Mouse (Mus musculus): ENCODE results near the gene Ror1.

The Ror1 gene

DNA sequence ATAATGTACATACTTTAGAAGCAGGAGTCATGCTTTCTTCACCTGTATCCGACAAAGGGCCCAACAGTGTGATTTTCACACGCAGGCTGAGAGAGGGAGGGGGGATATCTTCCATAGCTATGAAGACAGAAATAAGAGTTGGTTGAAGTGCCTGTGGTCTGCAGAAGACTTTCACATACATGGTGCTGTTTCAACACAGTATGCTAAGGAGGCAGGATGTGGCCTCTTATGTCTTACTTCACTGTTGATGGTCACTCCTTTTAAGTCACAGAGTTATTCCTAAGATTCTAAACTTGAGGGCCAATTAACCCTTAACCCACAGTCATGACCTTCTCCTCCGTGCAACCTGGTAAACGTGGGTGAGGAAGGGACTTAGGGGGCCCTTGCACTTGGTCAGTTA is 286.2 kb downstream of the Ror1 start:
- no peak for DNase-seq (ENCODE audit: low spot score in 2 of 2)

DNA sequence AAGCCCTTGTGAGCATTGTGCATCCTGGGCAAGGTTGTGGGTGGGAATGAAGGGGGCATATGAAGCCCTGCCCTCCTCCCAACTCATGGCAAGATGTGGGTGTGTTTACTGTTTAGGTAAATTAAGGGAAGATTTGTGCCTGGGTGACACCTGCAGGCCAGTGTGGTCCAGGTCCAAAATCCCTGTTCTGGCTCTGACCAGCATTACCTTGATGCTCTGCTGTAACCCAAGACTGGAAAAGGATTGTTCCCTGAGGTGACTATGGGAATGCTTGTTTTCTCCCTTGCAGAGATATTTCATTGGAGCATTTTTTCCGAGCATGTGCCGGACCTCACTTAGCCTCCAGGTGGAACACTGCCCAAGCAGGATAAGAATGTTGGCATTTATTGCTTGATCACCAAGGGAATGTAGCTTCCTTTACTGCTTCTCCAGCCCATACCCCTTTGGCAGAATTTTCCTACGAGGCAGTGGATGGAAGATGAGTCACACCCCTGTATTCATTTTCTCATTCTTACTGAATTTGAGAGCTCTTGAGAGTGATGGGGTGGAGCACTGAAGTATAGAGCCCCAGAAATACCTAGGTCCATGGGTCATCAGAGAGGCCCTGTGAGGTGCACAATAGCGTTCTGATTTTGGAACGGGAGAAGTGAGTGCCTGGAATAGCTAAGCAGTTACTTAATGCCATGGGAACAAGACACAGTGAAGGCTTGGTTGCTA is 290.8 kb downstream of the Ror1 start:
- no peak for DNase-seq (ENCODE audit: low spot score in 2 of 2)

DNA sequence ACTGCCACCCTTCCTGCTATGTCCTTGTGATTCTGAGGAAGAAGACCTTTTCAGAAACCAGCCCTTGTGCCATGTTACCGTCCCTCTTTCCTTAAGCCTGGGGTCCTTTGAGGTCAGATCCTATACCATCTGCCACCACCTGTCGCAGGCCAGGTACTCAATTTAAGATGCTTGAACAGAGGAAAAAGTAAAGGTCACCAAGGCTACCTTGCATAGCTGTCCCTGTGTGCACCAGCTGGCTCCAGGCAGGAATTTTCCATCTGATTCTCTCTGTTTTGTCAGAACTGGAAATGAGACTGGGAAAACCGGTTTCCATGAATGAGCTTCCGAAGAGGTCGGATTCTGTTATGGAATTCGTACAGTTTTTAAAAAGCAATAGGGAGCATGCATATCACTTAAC is 294.8 kb downstream of the Ror1 start:
- DNase-seq (ENCODE audit: low spot score in 2 of 2), result no peak

DNA sequence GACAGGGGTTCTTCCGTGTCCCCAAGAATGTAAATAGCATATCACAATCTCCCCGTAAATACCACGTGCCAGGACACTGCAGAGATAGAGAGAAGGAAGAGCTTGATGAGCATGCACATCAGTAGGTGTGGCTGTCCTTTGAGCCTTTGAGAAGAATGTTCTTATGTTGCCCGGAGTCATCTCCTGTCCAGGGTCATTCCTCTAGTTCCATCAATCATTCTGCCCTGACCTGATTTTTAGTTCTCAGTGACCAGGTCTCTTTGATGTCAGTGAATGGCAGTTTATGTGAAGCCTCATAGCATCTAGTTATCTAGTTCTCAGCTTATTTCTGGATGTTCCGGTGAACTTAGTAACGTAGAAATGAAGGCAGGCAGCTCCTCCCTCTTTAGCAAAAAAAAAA is 295.4 kb downstream of the Ror1 start:
- no peak for DNase-seq (ENCODE audit: low spot score in 2 of 2)

DNA sequence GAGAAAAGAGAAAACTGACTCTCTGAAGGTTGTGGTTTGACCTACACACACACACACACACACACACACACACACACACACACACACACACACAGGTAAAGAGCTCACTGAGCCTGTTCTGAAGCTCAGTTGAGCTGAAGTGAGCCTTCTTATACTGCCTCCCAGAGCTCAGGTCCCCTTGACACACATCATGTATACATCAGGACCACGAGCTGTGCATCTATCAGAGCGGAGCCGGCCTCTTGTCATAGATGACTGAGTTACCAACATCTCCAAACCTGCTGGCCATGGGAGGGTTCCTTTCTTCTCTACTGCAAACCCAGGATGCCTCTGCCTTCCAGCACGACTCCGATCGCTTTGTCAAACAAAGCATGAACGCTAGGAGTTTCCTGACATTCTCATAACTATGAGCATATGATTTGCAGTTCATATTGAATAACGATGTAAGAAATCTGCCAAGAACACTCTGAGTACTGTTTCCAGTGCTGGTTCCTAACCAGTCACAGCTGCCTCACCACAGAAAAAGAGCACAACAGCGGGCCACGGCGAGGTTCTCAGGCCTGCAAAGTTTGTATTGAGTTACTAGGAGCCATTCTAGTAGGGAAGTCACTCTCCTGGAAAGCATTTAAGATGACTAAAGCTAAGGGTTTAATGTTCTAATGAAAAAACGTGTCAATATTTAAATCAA is 297.9 kb downstream of the Ror1 start:
- DNase-seq (ENCODE audit: low spot score in 2 of 2), result no peak

DNA sequence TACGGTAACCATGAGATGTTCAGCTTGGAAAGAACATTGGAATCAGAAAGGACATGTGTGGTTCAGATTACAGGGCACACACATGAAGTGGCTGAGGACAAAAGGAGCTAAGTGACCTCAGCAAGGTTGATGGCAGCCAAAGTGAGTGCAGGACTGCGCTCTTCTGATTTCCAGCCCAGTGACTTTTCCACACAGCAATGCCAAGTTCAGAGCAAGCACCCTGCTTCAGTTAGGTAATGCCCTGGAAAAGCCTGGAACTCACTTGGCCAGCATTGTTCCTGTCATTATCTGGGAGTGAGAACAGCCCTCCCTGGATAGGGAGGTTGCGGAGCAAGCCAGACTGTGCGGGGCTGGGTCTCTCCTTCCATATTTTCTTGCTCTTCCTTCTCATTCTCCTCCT is 299.8 kb downstream of the Ror1 start:
- no peak for DNase-seq (ENCODE audit: low spot score in 2 of 2)

DNA sequence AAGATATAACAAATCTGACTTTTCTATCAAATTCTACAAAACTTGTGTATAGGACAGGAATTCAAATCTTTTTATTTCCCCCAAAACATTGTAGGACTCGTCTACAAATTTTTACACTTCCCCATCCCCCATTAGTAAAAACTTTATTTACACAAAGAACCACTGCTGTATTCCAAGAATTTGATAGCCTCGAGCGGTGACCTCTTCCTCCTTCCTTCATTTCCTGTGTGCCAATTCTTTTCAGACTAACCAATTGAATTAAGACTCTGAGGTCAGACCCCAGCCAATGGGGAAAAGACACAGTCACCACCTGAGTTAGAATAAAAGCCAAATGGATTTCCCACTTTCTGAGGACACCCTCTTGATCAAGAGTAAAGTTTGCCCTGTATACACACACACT is 302.5 kb downstream of the Ror1 start:
- no peak for DNase-seq (ENCODE audit: low spot score in 2 of 2)

DNA sequence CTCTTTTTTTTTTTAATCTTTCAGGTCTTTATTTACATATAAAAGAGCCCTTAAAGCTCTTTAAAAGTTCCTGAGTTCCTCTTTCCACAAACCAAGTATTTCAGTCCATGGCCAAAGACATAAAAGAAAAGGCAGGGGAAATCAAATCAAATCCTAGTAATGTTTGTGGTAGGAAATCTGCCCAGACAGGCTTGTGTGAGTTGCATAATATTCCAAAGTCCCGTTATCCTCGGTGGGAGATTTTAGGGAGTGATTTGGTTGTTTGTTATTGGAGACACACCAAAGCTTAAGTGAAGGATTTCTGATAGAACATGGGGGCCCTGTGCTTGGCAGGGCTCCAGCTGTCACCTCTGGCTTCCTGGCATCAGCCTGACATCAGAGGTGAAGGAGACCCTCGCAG is 305.5 kb downstream of the Ror1 start:
- no peak for DNase-seq (ENCODE audit: low spot score in 2 of 2)

DNA sequence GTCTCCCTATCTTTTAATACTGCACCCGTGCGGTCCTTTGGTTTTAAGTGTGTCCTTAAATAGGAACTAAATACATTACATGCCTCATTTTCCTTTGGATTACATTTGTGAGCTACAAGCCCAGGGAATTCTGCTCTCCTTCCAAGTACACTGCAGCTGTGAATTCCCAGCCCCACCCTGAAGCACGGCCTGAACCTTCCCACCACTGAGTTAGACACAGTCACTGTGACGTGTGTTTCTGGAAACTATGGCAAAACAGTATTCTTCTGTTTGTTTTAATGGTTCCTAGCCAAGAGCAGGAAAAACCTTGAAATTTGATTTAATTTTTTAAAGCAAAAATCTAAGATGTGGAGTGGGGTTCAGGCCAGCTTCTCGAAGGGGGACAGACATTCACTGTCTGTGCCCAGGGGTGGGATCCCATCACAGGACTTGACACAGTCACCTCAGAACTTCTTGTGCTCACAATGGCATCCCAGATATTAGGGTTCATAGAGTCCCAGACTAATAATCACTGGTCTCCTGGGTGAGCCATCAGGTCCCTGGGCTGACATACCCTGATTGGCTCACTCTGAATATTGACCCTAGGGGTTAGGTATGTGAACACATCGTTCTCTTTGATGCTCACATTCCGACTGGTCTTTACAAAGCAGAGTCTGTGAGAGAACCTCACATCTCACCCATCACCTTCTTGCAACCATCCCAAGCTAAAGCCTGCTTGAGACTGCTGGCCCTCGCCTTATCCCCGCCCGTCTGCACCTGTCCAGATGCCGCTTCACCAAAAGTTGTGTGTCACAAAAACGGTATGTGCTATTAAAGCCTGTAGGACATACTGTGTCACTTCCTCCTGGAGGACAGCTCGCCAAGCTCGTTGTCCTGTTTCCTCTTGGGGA is 306.2 kb downstream of the Ror1 start:
- no peak for DNase-seq (ENCODE audit: low spot score in 2 of 2)

DNA sequence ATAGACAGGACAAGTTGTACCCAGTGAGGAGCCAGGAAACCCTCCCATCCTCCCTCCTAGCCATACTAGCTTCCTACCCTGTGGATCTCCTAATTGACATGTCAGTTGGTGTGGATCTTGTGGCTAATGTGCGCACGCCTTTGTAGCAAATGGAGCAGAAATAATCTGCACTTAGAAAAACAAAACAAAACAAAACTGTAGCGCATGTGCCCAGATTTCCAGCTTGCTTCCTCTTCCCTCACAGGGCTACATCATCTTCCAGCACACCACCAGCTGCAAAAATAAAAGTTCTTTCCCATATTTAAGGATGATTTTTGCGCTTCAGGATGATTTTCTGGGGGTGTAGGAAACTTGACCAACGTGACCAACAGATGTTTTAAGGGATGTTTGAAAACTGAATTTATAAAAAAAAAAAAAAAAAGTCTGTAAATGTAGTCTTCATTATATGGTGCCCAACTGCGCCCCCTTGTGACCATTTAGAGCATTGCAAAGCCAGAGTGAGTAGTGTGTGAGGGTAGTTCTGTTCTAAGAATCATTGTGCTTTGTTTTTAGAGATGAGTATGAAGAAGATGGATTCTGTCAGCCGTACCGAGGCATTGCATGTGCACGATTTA is 311.8 kb downstream of the Ror1 start:
- DNase-seq (ENCODE audit: low spot score in 2 of 2), result peak; percentile 69 to 84

DNA sequence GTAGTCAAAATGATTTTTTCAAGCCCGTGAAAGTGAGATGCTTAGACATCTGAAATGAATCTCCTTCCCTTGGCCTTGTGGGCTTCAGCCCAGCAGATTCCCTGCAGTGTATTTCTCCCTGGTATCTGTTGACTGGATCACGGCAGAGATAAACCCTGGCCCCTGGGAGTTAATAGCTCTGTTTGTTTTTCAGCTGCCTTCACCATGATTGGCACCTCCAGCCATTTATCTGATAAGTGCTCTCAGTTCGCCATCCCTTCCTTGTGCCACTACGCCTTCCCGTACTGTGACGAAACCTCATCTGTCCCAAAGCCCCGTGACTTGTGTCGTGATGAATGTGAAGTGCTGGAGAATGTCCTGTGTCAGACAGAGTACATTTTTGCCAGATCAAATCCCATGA is 313.9 kb downstream of the Ror1 start:
- no peak for DNase-seq (ENCODE audit: low spot score in 2 of 2)

DNA sequence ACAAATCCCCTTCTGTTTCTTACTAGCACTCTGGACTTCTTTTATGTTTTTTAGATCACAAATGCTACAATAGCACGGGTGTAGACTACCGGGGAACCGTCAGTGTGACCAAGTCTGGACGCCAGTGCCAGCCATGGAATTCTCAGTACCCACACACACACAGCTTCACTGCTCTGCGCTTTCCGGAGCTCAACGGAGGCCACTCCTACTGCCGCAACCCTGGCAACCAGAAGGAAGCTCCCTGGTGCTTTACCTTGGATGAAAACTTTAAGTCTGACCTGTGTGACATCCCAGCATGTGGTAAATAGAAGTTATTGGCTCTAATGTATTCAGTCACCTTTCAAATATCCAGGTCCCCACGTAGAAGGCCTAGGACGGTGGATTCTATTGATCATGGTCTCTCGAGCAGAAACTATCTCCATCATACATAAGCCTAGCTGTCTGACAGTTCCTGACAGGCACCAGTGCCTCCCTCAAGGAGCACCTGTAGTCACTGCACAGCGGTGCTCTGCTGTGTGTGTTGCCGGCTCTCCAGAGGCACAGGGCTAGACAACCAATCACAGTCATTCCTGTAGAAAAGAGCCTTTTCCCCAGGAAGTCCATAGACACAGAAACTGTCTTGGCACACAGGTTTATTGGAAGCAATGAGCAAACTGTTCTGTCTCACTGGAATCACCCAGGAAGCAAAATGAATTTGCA is 316.4 kb downstream of the Ror1 start:
- no peak for DNase-seq (ENCODE audit: low spot score in 2 of 2)

DNA sequence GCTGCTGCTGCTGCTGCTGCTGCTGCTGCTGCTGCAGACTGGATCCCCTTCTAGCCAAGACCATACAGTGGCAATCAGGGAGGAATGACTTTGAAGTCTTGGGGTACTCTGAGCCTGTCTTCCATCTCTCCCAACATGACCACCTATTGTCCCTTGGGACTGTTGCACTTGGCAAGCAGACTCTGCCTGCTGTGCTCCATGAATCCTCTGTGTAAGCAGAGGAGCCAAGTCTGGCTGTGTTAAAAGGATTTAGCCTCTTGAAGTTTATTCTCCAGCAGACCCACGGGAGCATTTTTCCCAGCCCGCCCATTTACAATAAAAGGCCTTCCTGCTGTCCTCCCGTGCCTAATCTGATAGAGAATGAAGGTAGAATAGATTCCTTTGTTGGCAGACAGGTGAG is 327.2 kb downstream of the Ror1 start:
- no peak for DNase-seq (ENCODE audit: low spot score in 2 of 2)

DNA sequence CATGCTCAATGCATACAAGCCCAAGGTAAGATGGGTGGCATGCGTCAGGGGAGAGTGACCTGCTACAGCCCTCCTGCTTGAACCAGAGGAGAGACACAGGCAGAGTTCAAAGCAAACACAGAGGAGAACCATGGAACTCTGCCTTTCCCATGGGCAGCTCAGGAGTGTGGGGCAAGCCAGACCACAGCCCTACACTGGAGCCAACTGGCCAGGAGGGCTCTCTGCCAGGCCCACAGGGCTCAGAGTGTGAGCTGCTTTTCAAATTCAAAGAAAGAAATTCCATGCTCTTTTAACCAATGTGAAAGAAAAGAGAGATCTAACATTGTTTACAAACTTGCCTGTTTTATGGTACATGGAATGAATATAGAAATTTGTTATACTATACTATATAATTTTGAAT is 330.5 kb downstream of the Ror1 start:
- no peak for DNase-seq (ENCODE audit: low spot score in 2 of 2)

DNA sequence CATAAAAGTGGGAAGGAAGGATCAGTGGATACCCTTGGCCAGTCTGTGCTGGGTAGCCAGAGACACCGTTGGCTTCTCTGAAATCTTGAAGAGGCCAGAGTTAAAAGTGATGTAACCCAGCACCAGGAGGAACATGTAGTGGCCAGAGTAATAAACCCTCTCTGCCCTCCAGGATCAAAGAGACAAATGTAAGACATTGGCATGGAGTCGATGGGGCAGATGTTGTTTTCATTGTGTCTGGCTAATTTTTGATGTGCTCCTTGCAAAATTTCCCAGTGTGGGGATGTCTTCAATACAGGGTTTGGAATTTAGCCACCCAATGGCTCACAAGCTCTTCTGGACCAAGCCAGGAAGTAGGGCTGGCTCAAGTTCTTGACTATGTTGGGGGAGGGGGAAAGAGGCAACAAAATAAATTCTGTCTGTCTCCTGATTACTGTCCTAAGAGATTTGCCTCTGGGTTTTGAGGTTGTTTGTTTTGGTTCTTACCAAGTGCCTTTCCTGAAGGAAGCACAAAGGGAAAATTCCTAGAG is 333.8 kb downstream of the Ror1 start:
- no peak for DNase-seq (ENCODE audit: low spot score in 2 of 2)

DNA sequence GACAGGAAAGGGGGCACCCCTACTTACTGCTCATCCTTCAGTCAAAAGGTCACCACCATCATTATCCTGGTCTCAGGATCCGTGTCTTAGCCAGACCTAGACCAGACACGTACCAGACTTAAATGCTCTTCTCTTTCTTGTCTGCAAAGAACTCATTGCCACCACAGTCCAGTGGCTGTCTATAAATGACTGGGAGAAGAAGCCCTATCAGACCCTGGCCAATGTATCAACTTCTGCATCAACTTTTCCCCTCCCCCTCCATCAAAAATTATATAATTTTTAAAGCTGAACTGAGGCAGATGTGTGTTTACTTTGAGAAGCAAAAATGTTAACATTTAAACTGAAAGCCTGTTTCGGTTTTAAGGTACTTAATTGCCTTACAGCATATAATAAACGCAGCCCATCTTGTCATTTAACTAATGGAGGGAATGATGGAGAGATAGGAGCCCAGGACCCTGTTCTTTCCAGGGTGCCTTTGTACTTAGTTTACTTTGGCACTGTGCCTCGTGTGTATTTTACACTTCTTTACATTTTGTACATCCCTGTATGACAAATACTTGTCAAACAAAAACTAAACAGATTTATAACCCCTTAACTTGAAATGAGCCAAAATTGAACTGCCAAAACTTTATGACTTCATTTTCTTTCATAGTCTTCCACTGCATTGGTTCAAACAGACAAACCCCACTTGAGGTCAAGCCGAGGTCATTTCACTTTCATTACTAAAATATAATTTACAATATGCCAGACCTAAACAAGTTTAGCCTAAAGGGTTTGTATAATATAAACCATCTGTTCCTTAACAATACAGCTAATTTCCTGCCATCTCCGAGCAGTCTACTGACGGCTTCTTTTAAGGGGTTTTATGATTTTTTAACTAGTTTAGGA is 339.9 kb downstream of the Ror1 start:
- no peak for DNase-seq (ENCODE audit: low spot score in 2 of 2)

DNA sequence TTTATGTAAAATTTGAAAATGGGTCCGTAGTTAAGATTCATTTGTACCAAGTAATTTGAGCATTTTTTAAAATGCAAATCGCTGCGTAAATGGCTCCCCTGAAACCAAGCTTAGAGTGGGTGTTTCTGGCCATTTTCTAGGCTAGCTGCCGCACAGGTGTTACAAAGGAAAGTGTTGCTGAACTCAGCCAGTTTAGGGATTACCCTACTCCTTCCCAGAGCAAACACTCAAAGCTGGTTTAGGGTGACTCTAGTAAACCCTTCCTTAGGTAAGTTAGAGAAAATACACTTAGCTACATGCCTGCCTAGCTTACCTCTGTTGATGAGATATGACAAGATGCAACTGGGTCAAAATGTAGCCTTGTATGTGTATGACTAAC is 340.6 kb downstream of the Ror1 start:
- DNase-seq (ENCODE audit: low spot score in 2 of 2), result no peak

DNA sequence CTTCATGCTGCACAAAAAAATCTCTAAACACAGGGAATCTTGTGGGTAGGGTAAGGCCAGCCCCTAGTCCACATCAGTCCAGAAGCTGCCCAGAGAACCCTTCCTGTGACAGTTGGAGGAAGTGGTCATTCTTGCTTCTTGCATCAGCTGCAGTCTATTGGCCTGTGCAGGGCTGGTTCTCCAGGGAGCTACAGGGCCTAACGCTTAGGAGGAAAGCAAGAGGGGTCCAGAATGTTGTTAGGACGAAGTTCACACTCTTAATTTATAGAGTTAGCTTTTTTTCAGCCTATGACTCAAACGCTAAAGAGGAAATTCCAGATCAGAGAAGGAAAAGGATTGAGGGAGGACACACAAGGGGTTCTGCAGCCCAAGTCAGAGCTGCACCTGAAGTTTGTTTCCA is 351.3 kb downstream of the Ror1 start:
- DNase-seq (ENCODE audit: low spot score in 2 of 2), result no peak

DNA sequence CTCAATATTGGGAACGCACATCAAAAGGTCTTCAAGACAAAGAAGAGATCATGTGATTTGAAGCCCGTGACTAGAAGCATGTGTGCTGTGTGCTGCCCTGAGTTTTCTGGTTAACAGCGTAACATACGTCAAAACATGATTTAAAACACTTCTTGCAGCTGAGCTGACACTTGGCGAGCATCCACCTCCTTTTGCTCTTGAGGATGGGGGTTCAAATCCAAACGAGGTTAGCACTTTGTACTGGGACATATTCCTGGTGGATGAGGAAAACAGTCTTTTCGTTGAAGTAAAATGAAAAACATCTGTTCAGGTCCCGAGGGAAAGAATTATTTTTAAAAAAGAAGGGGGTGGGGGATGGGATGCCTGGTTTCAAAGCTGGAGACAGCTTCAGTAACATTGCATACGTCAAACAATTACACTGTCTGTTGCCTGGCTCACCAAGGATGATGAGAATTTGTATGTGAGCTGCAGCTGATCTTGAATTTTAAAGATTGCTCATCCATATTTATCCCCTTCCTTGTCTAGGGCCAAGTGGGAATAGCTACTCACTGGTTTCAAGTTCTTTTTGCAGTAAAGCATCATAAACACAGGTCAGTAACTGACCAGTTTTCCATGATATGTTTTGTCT is 367.0 kb downstream of the Ror1 start:
- DNase-seq (ENCODE audit: low spot score in 2 of 2), result no peak
